Mouse (Mus musculus) layer of hippocampus, postnatal 25 days (tissue): ENCODE measurements around the gene Grik5. TPM values are rescaled to one million over a fixed set of nuclear protein-coding genes. Genes with fewer than 3 reads are reported as not detected.

Experiments used
- DNase-seq, 2 experiments: peaks; one replicate each; pipeline ENCODE4 v3.0.0; 2022; ENCODE audit warnings: mixed read lengths in 2 of 2, low spot score in 1 of 2; ENCODE audit errors: extremely low spot score in 1 of 2
- total RNA-seq, 2 experiments: library from RNA; stranded (reverse); gene quantifications; 2 replicates each; pipeline ENCODE4 v1.2.3; 2021

The Grik5 gene
- total RNA-seq, 2 experiments from 2014 or later, result 225 to 267 TPM

DNA sequence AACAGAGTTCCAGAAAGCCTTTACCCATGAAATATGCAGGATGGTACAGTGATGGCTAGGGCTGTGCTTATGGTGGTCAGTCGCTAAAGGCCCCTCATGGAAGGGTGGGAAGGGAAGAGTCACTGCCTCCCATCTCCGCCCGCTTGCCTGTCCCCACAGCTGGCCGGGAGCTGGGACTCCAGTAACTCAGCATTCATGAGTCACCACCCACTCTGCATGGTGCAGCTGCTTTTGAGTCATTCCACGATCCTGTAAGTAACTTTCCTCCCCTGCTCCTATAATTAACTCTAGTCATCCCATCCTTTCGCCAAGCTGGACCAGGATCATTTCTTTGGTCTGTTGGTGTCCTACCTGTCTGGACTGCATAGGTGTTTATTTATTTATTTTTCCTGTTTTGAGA, 79.1 kb downstream of the Grik5 start:
- DNase-seq, result no peak

DNA sequence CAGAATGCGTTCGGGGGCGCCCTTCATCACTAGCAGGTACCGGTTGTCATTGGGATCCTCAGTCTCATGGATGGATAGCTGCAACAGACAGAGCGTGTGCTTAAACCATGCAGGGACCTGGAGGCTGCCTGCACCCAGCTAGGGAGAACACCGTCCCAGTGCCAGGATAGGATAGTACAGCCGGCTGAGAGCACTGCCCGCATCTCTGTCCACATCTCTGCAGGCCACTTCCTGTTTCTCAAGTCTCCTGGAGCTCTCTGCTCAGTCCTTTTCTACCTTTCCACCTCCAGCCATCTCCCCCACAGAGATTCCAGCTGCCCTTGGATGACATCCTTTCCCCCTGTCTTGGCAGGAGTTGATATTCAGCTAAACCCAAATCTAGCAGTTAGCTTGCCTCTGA, 81.7 kb downstream of the Grik5 start:
- no peak for DNase-seq

DNA sequence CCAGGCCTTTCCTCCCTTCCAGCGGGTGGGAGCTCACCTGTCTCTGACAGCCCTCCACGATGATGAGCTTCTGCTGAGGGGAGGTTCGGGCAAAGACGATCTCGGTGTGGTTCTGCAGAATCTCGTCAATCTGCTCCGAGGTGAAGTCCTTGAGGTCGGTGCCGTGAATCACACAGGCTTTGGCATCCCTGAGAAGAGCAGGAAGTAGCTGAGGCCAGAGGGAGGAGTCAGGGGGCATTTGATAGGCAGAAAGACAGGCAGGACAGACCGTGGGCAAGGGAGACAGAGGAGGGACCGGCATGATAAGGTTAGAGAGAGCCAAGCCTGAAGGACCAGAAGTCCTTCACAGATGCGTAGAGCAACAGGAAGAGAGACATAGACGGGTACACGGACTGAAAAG, 84.2 kb downstream of the Grik5 start:
- DNase-seq, result no peak

- no peak for DNase-seq
Observed at GRCm38 (mm10) chr7:24985799-24986198, 86.3 kb downstream of the Grik5 start.

DNA sequence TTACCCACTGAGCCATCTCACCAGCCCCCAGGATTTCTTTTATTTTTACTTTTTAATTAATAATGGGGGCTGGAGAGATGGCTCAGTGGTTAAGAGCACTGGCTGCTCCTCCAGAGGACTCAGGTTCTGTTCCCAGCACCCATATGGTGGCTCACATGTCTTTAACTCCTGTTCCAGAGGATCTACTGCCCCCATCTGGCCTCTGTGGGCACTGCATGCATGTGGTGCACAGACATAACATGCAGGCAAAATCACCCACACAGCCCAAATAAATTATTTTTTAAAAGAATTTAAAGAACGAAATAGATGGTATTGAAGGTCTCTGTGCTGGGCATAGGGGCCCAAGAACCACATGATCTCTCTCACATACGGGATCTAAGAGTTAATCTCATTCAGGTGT, 87.8 kb downstream of the Grik5 start:
- no peak for DNase-seq

DNA sequence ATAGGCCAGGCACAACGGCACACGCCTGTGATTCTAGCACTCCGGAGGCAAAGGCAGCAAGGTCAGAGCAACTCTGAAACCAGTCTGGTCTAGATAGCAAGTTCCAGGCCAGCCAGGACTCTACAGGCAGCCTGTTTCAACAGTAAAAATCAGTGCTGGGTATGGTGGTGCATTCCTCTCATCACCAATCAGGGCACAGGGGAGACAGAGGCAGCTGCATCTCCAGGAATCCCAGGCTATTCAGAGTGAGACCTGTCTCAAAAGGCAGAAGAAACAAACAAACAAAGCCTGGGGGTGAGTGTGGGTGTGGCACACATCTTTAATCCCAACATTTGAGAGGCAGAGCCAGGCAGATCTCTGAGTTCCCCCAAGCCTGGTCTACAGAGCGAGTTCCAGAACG, 88.8 kb downstream of the Grik5 start:
- no peak for DNase-seq

- peak in 1 of 2 experiments; percentile 6 for DNase-seq
Observed at GRCm38 (mm10) chr7:24980439-24980838, 91.7 kb downstream of the Grik5 start.

DNA sequence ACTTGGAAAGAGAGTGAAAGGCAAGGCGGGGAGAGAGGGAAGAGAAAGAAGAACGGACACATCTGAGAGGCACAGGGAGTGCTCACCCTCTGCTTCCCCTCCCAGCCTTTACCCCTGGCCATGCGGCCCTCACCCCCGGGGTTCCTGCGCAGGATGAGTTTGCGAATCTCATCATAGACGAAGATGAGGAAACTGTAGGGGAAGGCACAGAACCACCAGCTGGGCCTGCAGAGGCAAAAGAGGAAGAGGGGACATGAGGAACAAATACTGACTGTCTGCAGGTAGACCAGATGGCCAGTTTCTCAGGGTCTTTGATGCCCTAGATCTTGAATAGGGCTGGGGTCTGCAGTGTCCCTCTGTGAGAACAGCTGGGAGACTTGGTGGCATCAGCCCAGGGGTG, 93.4 kb downstream of the Grik5 start:
- no peak for DNase-seq

DNA sequence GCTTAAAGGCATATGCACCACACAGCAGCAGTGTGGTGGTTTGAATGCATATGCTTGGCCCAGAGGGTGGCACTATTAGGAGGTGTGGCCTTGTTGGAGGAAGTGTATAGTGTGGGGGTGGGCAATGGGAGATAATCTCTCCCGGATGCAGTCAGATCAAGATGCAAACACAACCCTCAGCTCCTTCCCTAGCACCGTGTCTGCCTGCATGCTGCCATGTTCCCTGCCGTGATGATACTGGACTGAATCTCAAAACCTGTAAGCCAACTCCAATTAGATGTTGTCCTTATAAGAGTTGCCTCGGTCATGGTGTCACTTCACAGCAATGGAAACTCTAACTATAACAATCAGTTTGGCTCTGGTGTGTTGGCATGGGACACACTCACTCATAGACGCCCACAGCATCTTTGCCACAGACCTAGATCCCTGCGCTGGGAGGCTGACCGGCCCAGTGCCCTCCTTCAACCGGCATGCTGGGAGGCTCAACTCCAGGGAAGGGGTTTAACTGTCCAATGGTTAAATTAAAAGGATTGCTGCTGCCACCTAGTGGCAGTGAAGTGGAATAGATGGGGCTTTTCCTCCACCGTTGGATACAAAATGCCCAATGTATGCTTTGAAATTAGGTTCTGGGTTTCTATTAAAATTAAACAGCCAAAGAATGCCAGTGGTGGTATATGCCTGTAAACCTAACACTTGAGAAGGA, 97.1 kb downstream of the Grik5 start:
- DNase-seq, result peak in 1 of 2 experiments; percentile 38

DNA sequence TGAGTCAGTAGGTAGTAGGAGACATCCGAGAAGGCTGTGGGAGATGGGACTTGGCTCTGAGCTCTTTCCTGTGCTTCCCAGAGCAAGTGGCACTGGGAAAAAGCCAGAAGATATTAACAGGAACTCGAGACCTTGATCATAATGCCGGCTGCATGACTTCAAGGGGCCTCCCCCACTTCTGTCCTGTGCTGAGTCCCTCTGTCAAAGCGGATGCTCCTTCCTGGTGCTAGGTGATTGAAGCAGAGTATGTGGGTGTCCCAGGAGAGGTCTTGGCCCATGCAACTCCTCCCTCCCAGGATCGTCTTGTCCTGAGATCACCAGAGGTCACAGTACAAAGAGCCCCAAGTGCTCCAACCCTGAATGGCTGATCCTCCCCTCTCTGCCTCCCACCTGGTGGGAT, 98.2 kb downstream of the Grik5 start:
- no peak for DNase-seq

- DNase-seq, result no peak
Observed at GRCm38 (mm10) chr7:24973208-24973607, 98.9 kb downstream of the Grik5 start.

DNA sequence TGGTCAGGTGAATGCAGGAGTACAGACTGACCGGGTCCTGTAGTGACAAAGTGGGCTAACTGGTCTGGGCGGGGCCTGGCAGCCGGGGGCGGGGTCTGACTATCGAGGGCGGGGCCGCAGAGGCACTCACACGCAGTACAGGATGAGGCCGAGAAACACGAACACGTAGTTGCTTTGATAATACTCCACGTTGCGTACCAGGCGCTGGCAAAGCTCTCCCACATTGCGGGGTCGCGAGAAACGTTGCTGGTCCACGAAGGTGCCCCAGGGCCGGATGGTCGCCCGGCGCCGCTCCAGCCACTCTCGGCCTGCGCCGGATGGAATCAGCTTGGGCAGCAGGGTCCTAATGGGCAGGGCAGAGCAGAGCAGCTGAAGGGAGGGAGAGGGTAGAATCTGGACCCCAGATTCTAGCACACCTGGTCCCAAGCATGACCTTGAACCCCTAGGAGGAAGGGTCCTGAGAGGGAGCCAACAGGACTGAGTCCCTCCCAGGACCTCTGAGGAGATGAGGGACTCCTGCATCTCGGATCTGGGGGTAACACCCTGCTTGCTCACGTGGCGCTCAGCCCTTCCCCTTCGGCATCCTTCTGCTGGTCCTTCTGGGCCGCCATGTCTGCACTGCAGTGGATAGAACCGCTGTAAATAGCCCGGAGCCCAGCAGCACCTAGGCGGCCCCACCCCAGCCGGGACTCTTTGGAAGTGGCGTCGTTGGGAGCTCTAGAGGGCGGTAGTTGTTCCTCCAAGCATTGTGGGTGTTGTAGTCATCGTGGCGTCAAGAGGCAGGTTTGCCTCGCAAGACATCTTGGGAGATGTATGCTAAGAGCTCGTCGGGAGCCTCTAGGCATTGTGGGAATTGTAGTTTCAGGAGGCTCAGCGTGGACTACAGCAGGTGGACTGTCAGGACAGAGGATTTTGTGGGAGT, 99.9 kb downstream of the Grik5 start, which contains the start of gene Rabac1:
TSS of gene Rabac1 (minus strand) at position 783 of the 922 bp plus-strand sequence.
- peak; percentile 80 to 84 for DNase-seq

GRCm38 (mm10) chr7:24971261-24971971, 100.7 kb downstream of the Grik5 start:
- peak in 1 of 2 experiments; percentile 46 for DNase-seq

GRCm38 (mm10) chr7:24970341-24970740, 101.8 kb downstream of the Grik5 start:
- no peak for DNase-seq

DNA sequence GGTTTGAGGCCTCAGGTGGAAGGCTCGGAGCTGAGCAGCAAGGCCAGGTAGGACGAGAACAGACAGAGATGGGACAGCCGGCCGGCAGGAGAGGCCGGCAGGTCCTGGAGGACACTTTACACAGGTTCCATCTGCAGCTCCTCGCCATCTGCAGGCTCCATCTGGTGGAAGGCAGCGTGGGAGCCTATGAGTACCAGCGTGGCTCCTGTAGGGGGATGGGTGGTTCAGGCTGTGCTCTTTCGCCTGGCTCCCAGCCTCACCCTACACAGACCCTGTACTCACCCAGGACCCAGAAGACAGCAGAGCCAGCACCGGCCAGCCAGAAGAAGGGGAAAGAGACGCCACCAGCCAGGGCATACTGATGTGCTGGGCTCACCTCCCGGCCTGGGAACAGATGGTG, 102.3 kb downstream of the Grik5 start:
- DNase-seq, result peak in 1 of 2 experiments; percentile 56

- no peak for DNase-seq
Observed at GRCm38 (mm10) chr7:24968463-24968862, 103.7 kb downstream of the Grik5 start.

DNA sequence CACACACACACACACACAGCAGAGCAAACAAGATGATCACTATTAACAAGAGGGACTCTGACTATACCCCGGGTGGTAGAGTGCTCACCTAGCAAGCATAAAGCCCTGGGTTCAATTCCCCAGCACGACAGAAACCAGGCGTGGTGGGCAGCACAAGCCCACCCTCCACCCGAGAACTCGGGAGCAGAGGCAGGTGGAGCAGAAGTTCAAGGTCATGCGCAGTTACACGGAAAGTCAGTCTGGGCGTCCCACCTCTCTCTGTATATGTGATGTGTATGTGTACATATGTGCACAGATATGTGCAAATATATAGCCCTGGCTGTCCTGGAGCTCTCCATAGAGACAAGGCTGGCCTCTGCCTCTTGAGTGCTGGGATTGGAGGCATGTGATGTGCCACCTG, 104.2 kb downstream of the Grik5 start:
- no peak for DNase-seq

DNA sequence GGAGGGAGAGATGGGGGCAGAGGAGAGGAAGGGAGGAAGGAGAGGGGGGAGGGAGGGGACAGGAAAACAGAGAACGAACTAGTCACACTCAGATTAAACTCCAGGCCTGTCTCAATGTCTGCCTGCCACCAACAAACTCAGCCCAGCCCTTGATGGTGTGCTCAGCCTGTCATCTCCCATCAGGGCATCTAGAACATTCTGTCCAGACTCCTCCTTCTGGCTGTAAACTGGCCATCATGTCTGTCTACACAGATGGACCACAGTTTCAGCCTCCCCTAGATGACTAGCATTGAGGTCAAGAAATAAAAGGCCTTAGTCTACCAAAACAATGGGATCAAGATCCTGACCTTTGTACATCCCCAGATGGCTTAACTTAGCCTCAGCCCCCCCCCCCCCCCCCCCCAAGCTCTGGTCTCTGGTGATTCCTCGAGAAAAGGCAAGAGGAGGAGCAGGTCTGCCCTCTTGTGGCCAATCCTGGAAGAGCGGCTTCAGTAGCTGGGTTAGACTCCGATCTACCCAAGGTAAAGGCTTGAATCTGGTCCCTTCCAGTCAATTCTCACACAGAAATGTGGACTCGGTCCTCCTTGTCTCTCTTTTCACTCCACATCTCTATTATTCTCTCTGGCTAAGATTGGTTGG, 107.1 kb downstream of the Grik5 start:
- peak; percentile 80 to 96 for DNase-seq

DNA sequence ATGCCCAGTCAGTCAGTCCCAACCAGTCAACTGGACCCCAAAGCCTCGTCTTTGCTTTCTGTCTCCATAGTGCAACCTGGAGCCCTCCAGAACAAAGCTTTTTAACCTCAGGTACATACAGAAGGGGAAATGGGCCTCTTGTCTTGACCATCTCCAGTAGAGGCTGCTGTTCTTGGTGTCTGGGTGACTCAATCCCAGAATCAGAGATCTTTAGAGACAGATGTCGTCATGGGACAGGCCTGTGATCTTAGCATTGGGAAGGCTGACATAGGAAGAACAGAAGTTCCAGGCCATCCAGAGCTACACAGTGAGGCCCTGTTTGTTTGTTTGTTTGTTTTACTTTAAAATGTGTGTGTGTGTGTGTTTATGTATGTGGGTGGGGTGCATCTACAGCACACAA, 107.9 kb downstream of the Grik5 start:
- DNase-seq, result no peak
